Mouse (Mus musculus): Measurements from ENCODE around the gene Ankrd6. TPM values are rescaled to one million over a fixed set of nuclear protein-coding genes. Genes with fewer than 3 reads are reported as not detected.

Ankrd6 gene
- polyA plus RNA-seq, 1 experiment from 2014 or later = 13.6 TPM

- ATAC-seq (ENCODE audit: insufficient number of reproducible peaks, insufficient read depth, low FRiP score, low TSS enrichment, low read depth) = no peak
- no peaks in the 10 kb centered on the region for H3K9me3 ChIP-seq
- no peak overlapping the region for H3K4me2 ChIP-seq
- H3K27me3 ChIP-seq = no peaks in the 10 kb centered on the region
- no peak overlapping the region for H3K9ac ChIP-seq (replicated peaks)
- H3K4me1 ChIP-seq (replicated peaks) = no peaks in the 10 kb centered on the region
- 58% methylated on average over 2 of the region's 2 CpGs for WGBS
- H3K4me3 ChIP-seq (replicated peaks) = no peak overlapping the region
- no peak overlapping the region for H3K27ac ChIP-seq
- H3K36me3 ChIP-seq = no peaks in the 10 kb centered on the region
These were observed 45.3 kb downstream of the Ankrd6 start for GRCm38 (mm10) chr4:32905381-32905780.

- no peaks in the 10 kb centered on the region for H3K4me1 ChIP-seq (replicated peaks)
These were observed 46.8 kb downstream of the Ankrd6 start for GRCm38 (mm10) chr4:32903826-32904225.

GRCm38 (mm10) chr4:32899051-32899450, 51.6 kb downstream of the Ankrd6 start:
- Histone ChIP-seq H3K4me1 (replicated peaks) (no peaks in the 10 kb centered on the region), H3K9ac (replicated peaks) (no peak overlapping the region), H3K9me3 (peaks cover 13% of the 10 kb centered on the region), H3K27me3 (no peaks in the 10 kb centered on the region), H3K36me3 (0 out of 2 replicates have a peak, but pooled peaks cover 4% of the 10 kb centered on the region), H3K4me3 (replicated peaks) (no peak overlapping the region), H3K4me2 (no peak overlapping the region), H3K27ac (no peak overlapping the region)
- WGBS = 55% methylated on average over 4 of the region's 4 CpGs
- ATAC-seq (ENCODE audit: insufficient number of reproducible peaks, insufficient read depth, low FRiP score, low TSS enrichment, low read depth) = no peak

More at GRCm38 (mm10) chr4:32903826-32904225, 46.8 kb downstream of the Ankrd6 start:
- H3K9ac ChIP-seq (replicated peaks) = no peak overlapping the region
- H3K27ac ChIP-seq = no peak overlapping the region
- no peak overlapping the region for H3K4me3 ChIP-seq (replicated peaks)
- 87% methylated on average over 7 of the region's 7 CpGs for WGBS
- H3K27me3 ChIP-seq = no peaks in the 10 kb centered on the region
- no peaks in the 10 kb centered on the region for H3K36me3 ChIP-seq
- no peak for ATAC-seq (ENCODE audit: insufficient number of reproducible peaks, insufficient read depth, low FRiP score, low TSS enrichment, low read depth)
- H3K4me2 ChIP-seq = no peak overlapping the region
- no peaks in the 10 kb centered on the region for H3K9me3 ChIP-seq

- no peak overlapping the region for H3K4me3 ChIP-seq (replicated peaks)
- 85% methylated on average over 10 of the region's 10 CpGs for WGBS
- H3K9ac ChIP-seq (replicated peaks) = no peak overlapping the region
- 0 out of 2 replicates have a peak, but pooled peaks cover 4% of the 10 kb centered on the region for H3K36me3 ChIP-seq
- no peak for ATAC-seq (ENCODE audit: insufficient number of reproducible peaks, insufficient read depth, low FRiP score, low TSS enrichment, low read depth)
- H3K4me1 ChIP-seq (replicated peaks) = no peaks in the 10 kb centered on the region
- H3K9me3 ChIP-seq = peaks cover 22% of the 10 kb centered on the region
- H3K27ac ChIP-seq = no peak overlapping the region
- no peak overlapping the region for H3K4me2 ChIP-seq
- H3K27me3 ChIP-seq = no peaks in the 10 kb centered on the region
These were observed 59.3 kb downstream of the Ankrd6 start for GRCm38 (mm10) chr4:32891341-32891740.

- H3K4me3 ChIP-seq (replicated peaks) = no peak overlapping the region
- no peak for ATAC-seq (ENCODE audit: insufficient number of reproducible peaks, insufficient read depth, low FRiP score, low TSS enrichment, low read depth)
- H3K27ac ChIP-seq = no peak overlapping the region
- WGBS = 73% methylated on average over 5 of the region's 5 CpGs
- H3K27me3 ChIP-seq = no peaks in the 10 kb centered on the region
- H3K36me3 ChIP-seq = 0 out of 2 replicates have a peak, but pooled peaks cover 4% of the 10 kb centered on the region
- H3K4me2 ChIP-seq = no peak overlapping the region
- H3K4me1 ChIP-seq (replicated peaks) = no peaks in the 10 kb centered on the region
- H3K9ac ChIP-seq (replicated peaks) = no peak overlapping the region
- H3K9me3 ChIP-seq = peaks cover 22% of the 10 kb centered on the region
These were observed 59.9 kb downstream of the Ankrd6 start for GRCm38 (mm10) chr4:32890735-32891098.

GRCm38 (mm10) chr4:32889996-32890734, 60.5 kb downstream of the Ankrd6 start:
- Histone ChIP-seq H3K4me3 (replicated peaks) (no peak overlapping the region), H3K4me2 (no peak overlapping the region), H3K4me1 (replicated peaks) (no peaks in the 10 kb centered on the region), H3K9ac (replicated peaks) (no peak overlapping the region), H3K36me3 (0 out of 2 replicates have a peak, but pooled peaks cover 4% of the 10 kb centered on the region), H3K9me3 (peaks cover 20% of the 10 kb centered on the region), H3K27me3 (no peaks in the 10 kb centered on the region), H3K27ac (no peak overlapping the region)
- WGBS = 64% methylated on average over 10 of the region's 10 CpGs
- no peak for ATAC-seq (ENCODE audit: insufficient number of reproducible peaks, insufficient read depth, low FRiP score, low TSS enrichment, low read depth)

GRCm38 (mm10) chr4:32889246-32889645, 61.4 kb downstream of the Ankrd6 start:
- Histone ChIP-seq H3K36me3 (no peaks in the 10 kb centered on the region), H3K4me3 (replicated peaks) (no peak overlapping the region), H3K4me1 (replicated peaks) (peaks cover 2% of the 10 kb centered on the region; the same call in 1 of the 2 replicates), H3K27me3 (no peaks in the 10 kb centered on the region), H3K27ac (no peak overlapping the region), H3K4me2 (no peak overlapping the region), H3K9me3 (peaks cover 11% of the 10 kb centered on the region), H3K9ac (replicated peaks) (no peak overlapping the region)
- WGBS = 81% methylated on average over 11 of the region's 11 CpGs
- no peak for ATAC-seq (ENCODE audit: insufficient number of reproducible peaks, insufficient read depth, low FRiP score, low TSS enrichment, low read depth)

- no peak for ATAC-seq (ENCODE audit: insufficient number of reproducible peaks, insufficient read depth, low FRiP score, low TSS enrichment, low read depth)
- H3K27ac ChIP-seq = no peak overlapping the region
- H3K9me3 ChIP-seq = no peaks in the 10 kb centered on the region
- H3K36me3 ChIP-seq = no peaks in the 10 kb centered on the region
- no peaks in the 10 kb centered on the region for H3K27me3 ChIP-seq
- no peak overlapping the region for H3K4me2 ChIP-seq
- H3K4me1 ChIP-seq (replicated peaks) = peaks cover 5% of the 10 kb centered on the region; the same call in 1 of the 2 replicates
- H3K4me3 ChIP-seq (replicated peaks) = no peak overlapping the region
- WGBS = 94% methylated on average over 3 of the region's 3 CpGs
- no peak overlapping the region for H3K9ac ChIP-seq (replicated peaks)
These were observed 64.2 kb downstream of the Ankrd6 start for GRCm38 (mm10) chr4:32886479-32886878.

- Histone ChIP-seq H3K4me2 (no peak overlapping the region), H3K4me3 (replicated peaks) (no peak overlapping the region), H3K9ac (replicated peaks) (no peak overlapping the region), H3K27me3 (no peaks in the 10 kb centered on the region), H3K36me3 (no peaks in the 10 kb centered on the region), H3K9me3 (no peaks in the 10 kb centered on the region), H3K4me1 (replicated peaks) (peaks cover 11% of the 10 kb centered on the region), H3K27ac (no peak overlapping the region)
- WGBS = 61% methylated on average over 9 of the region's 9 CpGs
- ATAC-seq (ENCODE audit: insufficient number of reproducible peaks, insufficient read depth, low FRiP score, low TSS enrichment, low read depth) = no peak
These were observed 66.0 kb downstream of the Ankrd6 start for GRCm38 (mm10) chr4:32884599-32884998.

- Histone ChIP-seq H3K36me3 (no peaks in the 10 kb centered on the region), H3K4me1 (replicated peaks) (peaks cover 20% of the 10 kb centered on the region), H3K4me3 (replicated peaks) (no peak overlapping the region), H3K27ac (no peak overlapping the region), H3K9ac (replicated peaks) (no peak overlapping the region), H3K4me2 (no peak overlapping the region), H3K9me3 (no peaks in the 10 kb centered on the region), H3K27me3 (no peaks in the 10 kb centered on the region)
- WGBS = 71% methylated on average over 4 of the region's 4 CpGs
- ATAC-seq (ENCODE audit: insufficient number of reproducible peaks, insufficient read depth, low FRiP score, low TSS enrichment, low read depth) = no peak
These were observed 69.6 kb downstream of the Ankrd6 start for GRCm38 (mm10) chr4:32881001-32881400.

- 82% methylated on average over 3 of the region's 4 CpGs for WGBS
- Histone ChIP-seq H3K9ac (replicated peaks) (no peak overlapping the region), H3K4me1 (replicated peaks) (peaks cover 10% of the 10 kb centered on the region), H3K4me3 (replicated peaks) (no peak overlapping the region), H3K27ac (no peak overlapping the region), H3K9me3 (no peaks in the 10 kb centered on the region), H3K4me2 (no peak overlapping the region), H3K36me3 (no peaks in the 10 kb centered on the region), H3K27me3 (no peaks in the 10 kb centered on the region)
- no peak for ATAC-seq (ENCODE audit: insufficient number of reproducible peaks, insufficient read depth, low FRiP score, low TSS enrichment, low read depth)
These were observed 76.0 kb downstream of the Ankrd6 start for GRCm38 (mm10) chr4:32874669-32875068.

Data from limb, embryonic 12.5 days (tissue).